In genomic region chr1:10835653-10836415, GRCm38 (mm10) we compare ENCODE assay signal across 8 mouse cellular contexts.
DNase-seq lines count a peak whose midpoint lies in the region; ATAC-seq and TF ChIP-seq lines count a peak whose summit lies in the region.
"Had no signal": no experiment of that assay in that cellular context is flagged by ENCODE, and none has a peak within 500 bp of the region (broad histone marks: within the 10 kb centered on the region; RNA-seq: fewer than 3 reads in every experiment).

No protein-coding gene starts in this region.

- DNase-seq in liver, adult 2 months (ENCODE audit: extremely low read depth, low read depth, low spot score) = peak; percentile 12
- DNase-seq in liver, embryonic 11.5 days (ENCODE audit: low spot score) = no peak
- peak; percentile 67 for DNase-seq in embryo, embryonic 11 days
- peak; percentile 85 for DNase-seq in hindbrain, embryonic 14.5 days (ENCODE audit: low spot score)
- DNase-seq in left cerebral cortex, postnatal 4 days = peak; percentile 38
- peak; percentile 58 to 68 for DNase-seq in right cerebral cortex, postnatal 10 days (ENCODE audit: low spot score in 2 of 2)
- DNase-seq in thymus, postnatal 4 days = no peak

- WGBS in liver, adult 2 months = 77% methylated on average over 6 of the region's 6 CpGs
- WGBS in liver, embryonic 11.5 days = 71% methylated on average over 6 of the region's 6 CpGs
- 61% methylated on average over 6 of the region's 6 CpGs for WGBS in hindbrain, embryonic 14.5 days

- no peak overlapping the region for H3K4me3 ChIP-seq in liver, adult 2 months (ENCODE audit: insufficient read depth, low read depth, low read length)
- no peak overlapping the region for H3K4me3 ChIP-seq in liver, embryonic 11.5 days (ENCODE audit: low read depth, low read length)
- no peak overlapping the region for H3K4me3 ChIP-seq in hindbrain, embryonic 14.5 days (replicated peaks; ENCODE audit: low read length)
- H3K4me3 ChIP-seq: limb, embryonic 13.5 days had no signal

- H3K36me3 ChIP-seq in liver, adult 2 months (ENCODE audit: control insufficient read depth, insufficient read depth, low read length) = no peaks in the 10 kb centered on the region
- H3K36me3 ChIP-seq in liver, embryonic 11.5 days (ENCODE audit: control insufficient read depth, insufficient read depth, low read length) = no peaks in the 10 kb centered on the region
- no peaks in the 10 kb centered on the region for H3K36me3 ChIP-seq in hindbrain, embryonic 14.5 days (replicated peaks; ENCODE audit: control insufficient read depth, insufficient read depth)
- H3K36me3 ChIP-seq: limb, embryonic 13.5 days had no signal

- H3K4me1 ChIP-seq in liver, adult 2 months (ENCODE audit: control insufficient read depth, insufficient read depth, low read length) = no peaks in the 10 kb centered on the region
- H3K4me1 ChIP-seq in liver, embryonic 11.5 days (replicated peaks; ENCODE audit: control insufficient read depth, insufficient read depth, low read length) = no peaks in the 10 kb centered on the region
- no peaks in the 10 kb centered on the region for H3K4me1 ChIP-seq in hindbrain, embryonic 14.5 days (replicated peaks; ENCODE audit: control insufficient read depth, insufficient read depth, low read length)
- H3K4me1 ChIP-seq: limb, embryonic 13.5 days had no signal

- H3K79me2 ChIP-seq in liver, adult 2 months (ENCODE audit: control insufficient read depth, insufficient read depth, low read length) = no peaks in the 10 kb centered on the region

- peak; percentile 44 for TF ChIP-seq CTCF in liver, adult 2 months (IDR thresholded peaks at IDR 0.05; ENCODE audit: low read depth, low read length)

- no peak overlapping the region for H3K9ac ChIP-seq in liver, adult 2 months (ENCODE audit: low read depth, low read length)
- no peak overlapping the region for H3K9ac ChIP-seq in liver, embryonic 11.5 days (ENCODE audit: low read depth, low read length)
- no peak overlapping the region for H3K9ac ChIP-seq in hindbrain, embryonic 14.5 days
- H3K9ac ChIP-seq: limb, embryonic 13.5 days had no signal

- H3K4me2 ChIP-seq in liver, embryonic 11.5 days = no peak overlapping the region
- H3K4me2 ChIP-seq in hindbrain, embryonic 14.5 days (replicated peaks) = no peak overlapping the region
- H3K4me2 ChIP-seq: limb, embryonic 13.5 days had no signal

- no peak for TF ChIP-seq POLR2A in liver, adult 2 months (IDR thresholded peaks at IDR 0.05; ENCODE audit: extremely low read depth, insufficient read depth, low read length)

- ATAC-seq in liver, embryonic 11.5 days (replicated peaks; ENCODE audit: low FRiP score) = no peak
- peak; percentile 77; the same call in 1 of the 2 replicates for ATAC-seq in hindbrain, embryonic 14.5 days (ENCODE audit: low FRiP score)

- H3K27me3 ChIP-seq in liver, adult 2 months (ENCODE audit: control insufficient read depth, insufficient read depth, low read length) = no peaks in the 10 kb centered on the region
- H3K27me3 ChIP-seq in liver, embryonic 11.5 days (replicated peaks; ENCODE audit: control insufficient read depth, insufficient read depth, low read length) = no peaks in the 10 kb centered on the region
- no peaks in the 10 kb centered on the region for H3K27me3 ChIP-seq in hindbrain, embryonic 14.5 days (ENCODE audit: control insufficient read depth, insufficient read depth, low read length)
- H3K27me3 ChIP-seq: limb, embryonic 13.5 days had no signal

- H3K9me3 ChIP-seq in liver, embryonic 11.5 days (ENCODE audit: control insufficient read depth, low read length) = no peaks in the 10 kb centered on the region
- H3K9me3 ChIP-seq in hindbrain, embryonic 14.5 days (ENCODE audit: control insufficient read depth, low read length) = 0 out of 2 replicates have a peak, but pooled peaks cover 4% of the 10 kb centered on the region

- intact Hi-C loops in left cerebral cortex, postnatal 4 days (cut with DNase I) = loop anchor here (5.0 to 10.0 kb wide), 3 partner anchors 306 to 729 kb away; no protein-coding TSS in a partner anchor

- H3K27ac ChIP-seq in liver, adult 2 months (replicated peaks; ENCODE audit: insufficient read depth, low read depth, low read length) = no peak overlapping the region
- H3K27ac ChIP-seq in liver, embryonic 11.5 days (ENCODE audit: low read depth, low read length) = no peak overlapping the region
- no peak overlapping the region for H3K27ac ChIP-seq in hindbrain, embryonic 14.5 days
- H3K27ac ChIP-seq: limb, embryonic 13.5 days had no signal

Comparison
In these comparisons a context has a peak if more than half of its experiments do, and no peak if none do; other contexts are left out.
1. DNase-seq: peak in liver, adult 2 months (single experiment), embryo, embryonic 11 days (single experiment), hindbrain, embryonic 14.5 days (single experiment), left cerebral cortex, postnatal 4 days (single experiment) and right cerebral cortex, postnatal 10 days (2 of 2); none in liver, embryonic 11.5 days (single experiment) and thymus, postnatal 4 days (single experiment).